Mouse (Mus musculus): ENCODE measurements around the gene Srbd1.

- TF ChIP-seq CTCF (IDR thresholded peaks at IDR 0.05): no peak
- no peak; the same call in 1 of the 2 replicates for TF ChIP-seq EP300 (IDR thresholded peaks at IDR 0.05)
These were observed 21.8 kb upstream of the Srbd1 start for GRCm38 (mm10) chr17:86166567-86167319.
